Mouse (Mus musculus) hematopoietic stem cell, adult 5-6 weeks (primary cell): Measurements from ENCODE around the gene Mlc1. TPM values are rescaled to one million over a fixed set of nuclear protein-coding genes. Genes with fewer than 3 reads are reported as not detected.
A peak's percentile ranks its signal among the peaks of the same experiment; 100 is the strongest.

Experiments used
- ATAC-seq, 2 experiments: fragments of 125-278 bp in 1 of 2; replicated peaks in 1 of 2; 2 replicates each; pipeline ENCODE4 v1.8.0; 2016 to 2017; ENCODE audit warnings: inconsistent platforms in 2 of 2, mild to moderate bottlenecking in 2 of 2, moderate number of reproducible peaks in 2 of 2, low read depth in 1 of 2, moderate TSS enrichment in 1 of 2; ENCODE audit not compliant: low FRiP score in 2 of 2, poor library complexity in 2 of 2, severe bottlenecking in 2 of 2, insufficient read depth in 1 of 2, low TSS enrichment in 1 of 2
- total RNA-seq: library from RNA; stranded (forward); fragments of 172-1452, 232-1000 nt; gene quantifications from 2 replicates; pipeline ENCODE4 v1.2.3, GENCODE M21; 2017

Mlc1 gene
- total RNA-seq, result not detected in 2 replicates

- no peak for ATAC-seq
These were observed at the start of gene Mlc1 for GRCm38 (mm10) chr15:88978281-88979137. TSS of gene Mlc1 (minus strand) at chr15:88979007.

DNA sequence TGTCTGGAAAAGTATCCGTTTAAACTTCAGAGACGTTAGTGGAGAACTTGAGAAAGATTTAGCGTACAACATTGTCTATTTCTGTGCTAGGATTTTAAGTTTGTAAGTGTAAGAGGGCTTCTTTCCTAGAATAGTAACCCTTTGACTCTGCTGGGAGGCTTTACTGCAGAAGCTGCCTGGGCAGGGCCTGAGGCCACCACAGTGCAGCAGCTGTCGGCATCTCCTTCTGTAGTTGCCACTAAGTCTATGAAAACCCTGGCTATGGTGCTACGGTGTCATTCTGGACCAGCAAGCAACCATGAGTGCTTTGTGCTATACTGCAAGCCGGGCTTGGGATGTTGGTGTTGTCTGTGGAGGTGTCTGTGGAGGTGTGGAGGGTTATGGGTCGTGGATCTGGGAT lies 41.7 kb upstream of the Mlc1 start:
- no peak for ATAC-seq

DNA sequence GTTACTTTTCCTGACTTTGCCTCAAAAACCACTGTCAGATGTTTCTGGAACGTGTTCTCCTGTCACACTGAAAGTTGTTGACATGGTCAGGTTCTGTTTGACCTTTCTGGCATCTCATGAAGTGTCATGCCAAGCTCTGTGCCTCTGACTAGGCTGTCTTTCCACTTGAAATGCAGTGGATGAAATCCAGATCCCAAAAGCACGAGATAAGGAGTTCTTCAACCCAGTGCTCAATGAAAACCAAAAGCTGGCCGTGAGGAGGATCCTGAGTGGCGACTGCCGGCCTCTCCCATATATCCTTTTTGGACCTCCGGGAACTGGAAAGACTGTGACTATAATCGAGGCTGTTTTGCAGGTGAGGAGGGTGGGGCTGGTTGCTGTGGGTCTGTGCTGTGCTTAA lies 41.3 kb upstream of the Mlc1 start:
- no peak for ATAC-seq

DNA sequence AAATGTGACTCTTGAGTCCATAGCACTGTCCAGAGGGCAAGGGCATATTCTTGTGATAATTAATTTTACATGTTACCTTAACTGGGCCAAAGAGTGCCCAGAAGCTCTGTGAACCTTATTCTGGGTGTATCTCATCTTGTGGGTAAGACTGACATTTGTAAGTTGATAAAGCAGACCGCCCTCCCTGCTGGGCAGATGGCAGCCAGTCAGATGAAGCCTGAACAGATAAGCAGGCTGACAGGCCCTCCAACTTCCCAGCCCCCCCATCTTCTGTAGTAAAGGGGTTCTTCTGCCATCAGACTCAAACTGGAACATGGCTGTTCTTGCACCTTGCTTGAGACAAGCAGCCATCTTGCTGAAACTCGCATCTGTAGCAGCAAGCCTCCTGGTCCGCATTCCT lies 37.9 kb upstream of the Mlc1 start:
- no peak for ATAC-seq

GRCm38 (mm10) chr15:89007781-89008180 lies 29.0 kb upstream of the Mlc1 start:
- no peak for ATAC-seq

- ATAC-seq, result no peak
These were observed 28.2 kb upstream of the Mlc1 start for GRCm38 (mm10) chr15:89007002-89007401.

DNA sequence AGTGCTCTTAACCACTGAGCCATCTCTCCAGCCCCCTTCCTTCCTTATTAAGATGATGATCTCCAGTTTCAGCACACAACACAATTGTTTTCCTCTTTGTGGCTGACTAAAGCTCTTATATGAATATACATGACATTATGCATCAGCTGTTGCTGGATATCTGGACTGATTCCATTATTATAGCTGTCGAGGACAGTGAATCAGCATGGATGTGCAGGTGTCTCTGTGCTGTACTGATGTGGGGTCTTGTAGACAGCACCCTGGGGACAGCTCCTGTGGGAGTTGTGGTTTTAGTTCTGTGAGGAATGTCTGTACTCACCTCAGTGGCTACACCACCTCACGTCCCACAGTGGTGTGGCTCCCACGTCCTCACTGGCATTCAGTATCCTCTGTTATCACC lies 22.4 kb upstream of the Mlc1 start:
- no peak for ATAC-seq

DNA sequence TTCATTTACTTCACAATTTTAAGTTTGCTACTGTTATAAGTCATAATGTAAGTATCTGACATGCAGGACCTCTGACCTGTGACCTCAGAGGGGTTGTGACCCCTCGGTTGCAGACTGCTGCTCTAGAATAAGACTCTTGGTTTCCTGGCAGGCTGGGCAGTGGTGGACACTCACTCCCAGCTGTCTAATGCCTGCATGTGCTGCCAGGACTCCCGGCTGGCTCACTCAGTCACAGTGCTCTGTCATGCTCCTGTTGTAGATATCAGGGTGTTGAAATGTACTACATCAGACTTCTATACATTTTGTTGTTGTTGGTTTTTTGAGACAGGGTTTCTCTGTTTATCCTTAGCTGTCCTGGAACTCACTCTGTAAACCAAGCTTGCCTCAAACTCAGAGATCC lies 21.6 kb upstream of the Mlc1 start:
- no peak for ATAC-seq

DNA sequence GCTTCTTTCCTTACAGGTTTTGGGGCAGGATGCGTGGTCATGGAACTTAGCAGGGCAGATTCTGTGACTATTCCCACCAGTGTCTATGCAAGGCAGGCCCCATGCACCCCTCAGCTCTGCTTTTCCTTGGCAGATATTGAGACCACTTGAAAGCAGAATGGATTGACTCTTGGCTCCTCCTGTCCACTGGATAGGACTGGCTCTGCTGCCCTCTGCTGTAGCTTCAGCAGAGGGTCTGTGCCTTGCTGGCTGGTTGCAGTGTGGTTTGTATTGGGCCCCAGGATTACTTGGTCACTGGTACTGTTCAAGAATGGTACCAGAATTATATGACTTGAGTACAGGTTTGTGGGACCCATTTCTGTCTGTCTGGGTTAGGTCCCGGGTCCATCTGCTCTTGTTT lies 20.3 kb upstream of the Mlc1 start:
- no peak for ATAC-seq

GRCm38 (mm10) chr15:88998636-88999035 lies 19.8 kb upstream of the Mlc1 start:
- no peak for ATAC-seq

GRCm38 (mm10) chr15:88989236-88989635 lies 10.4 kb upstream of the Mlc1 start:
- no peak for ATAC-seq

DNA sequence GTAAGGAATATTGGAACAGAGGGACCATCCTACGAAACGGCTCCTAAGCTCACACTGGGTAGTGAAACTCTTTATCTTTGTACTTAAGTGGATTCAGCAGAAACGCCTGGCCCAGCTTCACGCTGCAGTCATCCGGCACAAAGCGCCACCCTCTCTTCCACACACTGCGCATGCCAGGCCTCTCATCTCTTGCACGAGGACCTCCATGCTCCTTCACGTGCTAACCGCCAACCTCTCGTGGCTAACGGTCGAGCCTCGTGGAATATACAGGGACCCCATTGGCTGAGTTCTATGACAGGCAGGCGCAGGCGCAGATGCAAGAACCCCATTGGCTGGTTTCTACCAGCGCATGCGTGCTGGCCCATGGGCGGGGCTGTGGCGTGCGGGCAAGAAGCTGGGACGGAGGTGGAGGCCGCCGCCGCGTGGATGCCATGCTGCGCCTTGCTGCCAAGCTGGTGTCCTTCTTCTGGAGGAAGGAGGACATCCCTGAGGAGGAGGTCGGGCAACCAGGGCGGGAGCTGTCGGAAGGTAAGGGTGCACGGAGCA lies 3.8 kb upstream of the Mlc1 start, which contains the start of gene Mov10l1:
Gene Mov10l1 (plus strand): TSS at position 376 of the 546 bp plus-strand sequence.
- ATAC-seq, result no peak

DNA sequence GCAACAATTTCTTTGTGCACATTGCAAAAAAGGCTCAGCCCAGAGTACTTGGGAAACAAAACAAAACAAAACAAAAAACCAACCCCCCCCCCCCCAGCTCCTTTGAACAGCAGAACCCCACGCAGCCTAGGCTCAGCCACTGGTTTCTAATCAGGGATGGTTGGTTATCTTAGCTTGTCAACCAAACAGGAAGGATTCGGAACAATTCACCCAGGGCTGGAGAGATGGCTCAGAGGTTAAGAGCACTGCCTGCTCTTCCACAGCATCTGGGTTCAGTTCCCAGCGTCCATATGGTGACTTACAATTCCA lies 285 bp upstream of the Mlc1 start:
- ATAC-seq, result no peak

DNA sequence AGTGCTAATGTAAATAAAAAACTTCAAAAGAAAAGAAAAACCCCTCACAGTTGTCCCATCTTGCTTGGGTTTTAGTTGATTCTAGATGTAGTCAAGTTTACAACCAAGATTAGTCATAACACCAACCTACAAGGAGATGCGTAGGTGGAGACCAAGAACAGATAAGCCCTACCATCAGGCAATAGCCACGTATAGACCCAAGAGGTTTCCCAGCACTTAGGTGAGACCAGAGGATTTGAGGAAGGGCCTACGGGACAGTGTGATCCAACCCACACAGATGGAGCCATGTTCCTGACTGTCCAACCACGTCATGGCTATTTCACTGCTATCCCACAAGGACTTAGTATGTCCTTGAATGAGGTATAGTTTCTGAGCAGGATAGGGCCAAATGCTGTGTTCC lies 6.5 kb downstream of the Mlc1 start:
- ATAC-seq, result no peak

GRCm38 (mm10) chr15:88964070-88964578 lies 14.7 kb downstream of the Mlc1 start:
- no peak for ATAC-seq

DNA sequence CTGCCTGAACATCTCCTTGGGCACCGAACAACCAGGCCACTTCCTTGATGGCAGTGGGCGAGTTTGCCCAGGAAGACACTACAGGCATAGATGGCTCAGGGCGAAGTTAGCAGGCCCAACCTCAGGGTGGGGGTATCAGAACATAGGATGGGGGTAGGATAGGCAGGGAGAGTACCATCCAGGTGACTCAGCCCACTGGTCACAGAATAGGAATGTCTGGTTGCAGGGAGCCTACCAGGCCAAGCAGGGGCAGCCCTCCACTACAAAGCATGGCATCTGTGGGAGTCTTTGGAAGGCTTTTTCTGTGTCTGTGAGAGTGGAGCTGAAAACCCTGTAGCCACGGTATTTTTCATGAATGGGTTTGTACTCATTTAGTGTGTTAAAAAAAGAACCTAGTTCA lies 21.3 kb downstream of the Mlc1 start:
- ATAC-seq, result no peak

DNA sequence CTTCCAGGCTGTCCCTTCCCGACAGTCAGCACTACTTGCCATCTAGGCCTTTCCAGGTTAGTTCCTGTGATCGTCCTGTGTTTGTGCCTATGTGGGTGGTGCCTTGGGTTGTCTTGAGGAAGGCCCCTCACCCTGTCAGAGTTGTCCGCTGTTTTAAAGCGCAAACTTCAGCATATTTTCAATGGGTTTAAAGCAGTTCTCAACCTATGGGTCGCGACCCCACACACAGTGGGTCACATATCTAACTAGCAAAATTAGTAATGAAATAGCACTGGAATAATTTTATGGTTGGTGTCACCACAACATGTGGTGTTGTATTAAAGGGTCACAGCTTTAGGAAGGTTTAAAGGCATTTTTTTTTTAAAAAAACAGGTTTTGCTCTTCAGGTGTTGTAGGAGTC lies 23.5 kb downstream of the Mlc1 start:
- 0 out of 4 replicates have a peak, but pooled peaks of 1 of the 2 experiments have one; percentile 7 for ATAC-seq

- ATAC-seq, result peak in 1 of 2 experiments; percentile 42; a peak in 1 of 4 replicates
These were observed 24.3 kb downstream of the Mlc1 start, which contains the start of gene Ttll8 for GRCm38 (mm10) chr15:88954368-88955072. TSS of gene Ttll8 (minus strand) at chr15:88954418.
